In genomic region chr8:89245131-89245751, GRCm38 (mm10) we compare ENCODE assay signal across 10 mouse cellular contexts.
DNase-seq lines count a peak whose midpoint lies in the region; ATAC-seq and TF ChIP-seq lines count a peak whose summit lies in the region.
"Had no signal": no experiment of that assay in that cellular context is flagged by ENCODE, and none has a peak within 500 bp of the region (broad histone marks: within the 10 kb centered on the region; RNA-seq: fewer than 3 reads in every experiment).

No protein-coding gene starts in this region.

- intact Hi-C loops in heart, postnatal 25 days (cut with DNase I) = no loop called here

- no peaks in the 10 kb centered on the region for H3K9me3 ChIP-seq in heart, embryonic 10.5 days
- no peaks in the 10 kb centered on the region for H3K9me3 ChIP-seq in hindbrain, embryonic 12.5 days (replicated peaks)
- H3K9me3 ChIP-seq in midbrain, embryonic 15.5 days = no peaks in the 10 kb centered on the region

- 0 out of 2 replicates have a peak, but pooled peaks cover 7% of the 10 kb centered on the region for H3K4me1 ChIP-seq in heart, embryonic 10.5 days
- peaks cover 8% of the 10 kb centered on the region for H3K4me1 ChIP-seq in hindbrain, embryonic 12.5 days
- peaks cover 15% of the 10 kb centered on the region for H3K4me1 ChIP-seq in midbrain, embryonic 15.5 days

- peak overlapping the region; percentile 72; the same call in 1 of the 2 replicates for H3K27ac ChIP-seq in heart, embryonic 10.5 days
- H3K27ac ChIP-seq in hindbrain, embryonic 12.5 days = no peak overlapping the region
- H3K27ac ChIP-seq in midbrain, embryonic 15.5 days = 0 out of 2 replicates have a peak overlapping the region, but pooled peaks have one; percentile 11

- DNase-seq in heart, embryonic 10.5 days (ENCODE audit: low spot score) = no peak
- no peak for DNase-seq in heart, postnatal 25 days (ENCODE audit: low spot score)
- peak; percentile 78 for DNase-seq in brain, embryonic 14.5 days (ENCODE audit: low read depth)
- no peak for DNase-seq in lung, postnatal 25 days (ENCODE audit: low spot score)
- no peak for DNase-seq in right cerebral cortex, adult 18-20 months
- no peak for DNase-seq in left cerebral cortex, adult 9 months (ENCODE audit: low spot score in 2 of 2)
- DNase-seq: adrenal gland, adult 2 months; thymus, postnatal 36 days had no signal

- peak; percentile 68 for ATAC-seq in hindbrain, embryonic 12.5 days (ENCODE audit: low FRiP score)
- ATAC-seq in midbrain, embryonic 15.5 days (replicated peaks) = peak; percentile 27; the same call in 1 of the 2 replicates

- H3K36me3 ChIP-seq in heart, embryonic 10.5 days = no peaks in the 10 kb centered on the region
- no peaks in the 10 kb centered on the region for H3K36me3 ChIP-seq in hindbrain, embryonic 12.5 days
- H3K36me3 ChIP-seq in midbrain, embryonic 15.5 days (replicated peaks) = no peaks in the 10 kb centered on the region

- H3K9ac ChIP-seq in hindbrain, embryonic 12.5 days = 0 out of 2 replicates have a peak overlapping the region, but pooled peaks have one; percentile 35
- H3K9ac ChIP-seq in midbrain, embryonic 15.5 days = no peak overlapping the region

- no peak for TF ChIP-seq POLR2A in brain, embryonic 14.5 days (IDR thresholded peaks at IDR 0.05; ENCODE audit: borderline replicate concordance, extremely low read depth, insufficient read depth, insufficient read length, poor library complexity, severe bottlenecking)

- peaks cover 35% of the 10 kb centered on the region for H3K27me3 ChIP-seq in heart, embryonic 10.5 days (ENCODE audit: insufficient read depth, poor library complexity, severe bottlenecking)
- H3K27me3 ChIP-seq in hindbrain, embryonic 12.5 days = peaks cover 73% of the 10 kb centered on the region
- peaks cover 31% of the 10 kb centered on the region for H3K27me3 ChIP-seq in midbrain, embryonic 15.5 days (replicated peaks)

- H3K4me3 ChIP-seq in heart, embryonic 10.5 days = peak overlapping the region; percentile 44
- H3K4me3 ChIP-seq in hindbrain, embryonic 12.5 days = peak overlapping the region; percentile 10; the same call in 1 of the 2 replicates
- H3K4me3 ChIP-seq in midbrain, embryonic 15.5 days = 0 out of 2 replicates have a peak overlapping the region, but pooled peaks have one; percentile 0

- peak overlapping the region; percentile 48 for H3K4me2 ChIP-seq in hindbrain, embryonic 12.5 days (replicated peaks)
- H3K4me2 ChIP-seq in midbrain, embryonic 15.5 days = peak overlapping the region; percentile 39

- WGBS in heart, embryonic 10.5 days = 31% methylated on average over 25 of the region's 25 CpGs
- WGBS in hindbrain, embryonic 12.5 days = 19% methylated on average over 25 of the region's 25 CpGs
- WGBS in midbrain, embryonic 15.5 days = 10% methylated on average over 25 of the region's 25 CpGs

- TF ChIP-seq CTCF in brain, embryonic 14.5 days (IDR thresholded peaks at IDR 0.05; ENCODE audit: borderline replicate concordance, extremely low read depth, insufficient read depth, insufficient read length) = no peak
